Mouse (Mus musculus): ENCODE results near the gene Eno2. TPM values are rescaled to one million over a fixed set of nuclear protein-coding genes. Genes with fewer than 3 reads are reported as not detected.
"Not testable (repeated sequence)": the region's sequence is repeated elsewhere in the genome, so short reads cannot be mapped to it uniquely, and the experiment has no call there.

The Eno2 gene
- 5.3 TPM in 2 replicates for polyA plus RNA-seq (2012; rRNA removed)

GRCm38 (mm10) chr6:124769101-124769765, at the start of gene Eno2:
Eno2 (minus strand) TSS chr6:124769673.
- no peak for DNase-seq (ENCODE audit: low read depth)

- DNase-seq (ENCODE audit: low read depth), result no peak
Measured at GRCm38 (mm10) chr6:124817971-124818370, 48.5 kb upstream of the Eno2 start.

GRCm38 (mm10) chr6:124817563-124817962, 48.1 kb upstream of the Eno2 start:
- DNase-seq (ENCODE audit: low read depth), result no peak

GRCm38 (mm10) chr6:124817125-124817524, 47.7 kb upstream of the Eno2 start:
- DNase-seq (ENCODE audit: low read depth), result no peak

- no peak for DNase-seq (ENCODE audit: low read depth)
Measured at GRCm38 (mm10) chr6:124816611-124817010, 47.1 kb upstream of the Eno2 start.

- no peak for DNase-seq (ENCODE audit: low read depth)
Measured at GRCm38 (mm10) chr6:124814858-124815774, 45.6 kb upstream of the Eno2 start.

GRCm38 (mm10) chr6:124814448-124814847, 45.0 kb upstream of the Eno2 start:
- DNase-seq (ENCODE audit: low read depth), result no peak

- no peak for DNase-seq (ENCODE audit: low read depth)
Measured at GRCm38 (mm10) chr6:124813933-124814332, 44.5 kb upstream of the Eno2 start, which contains the start of gene Tpi1. Tpi1 (minus strand) TSS chr6:124814296.

- no peak for DNase-seq (ENCODE audit: low read depth)
Measured at GRCm38 (mm10) chr6:124813496-124813895, 44.0 kb upstream of the Eno2 start.

- DNase-seq (ENCODE audit: low read depth), result no peak
Measured at GRCm38 (mm10) chr6:124812848-124813247, 43.4 kb upstream of the Eno2 start.

- no peak for DNase-seq (ENCODE audit: low read depth)
Measured at GRCm38 (mm10) chr6:124811701-124812560, 42.5 kb upstream of the Eno2 start.

GRCm38 (mm10) chr6:124811403-124811665, 41.9 kb upstream of the Eno2 start:
- DNase-seq (ENCODE audit: low read depth), result no peak

GRCm38 (mm10) chr6:124810566-124811402, 41.3 kb upstream of the Eno2 start:
- DNase-seq (ENCODE audit: low read depth), result not testable (repeated sequence)

- no peak for DNase-seq (ENCODE audit: low read depth)
Measured at GRCm38 (mm10) chr6:124809775-124810538, 40.5 kb upstream of the Eno2 start.

GRCm38 (mm10) chr6:124809052-124809774, 39.7 kb upstream of the Eno2 start:
- DNase-seq (ENCODE audit: low read depth), result no peak

GRCm38 (mm10) chr6:124808358-124809012, 39.0 kb upstream of the Eno2 start, which contains the start of gene Spsb2:
Spsb2 (plus strand) TSS chr6:124808661.
- DNase-seq (ENCODE audit: low read depth), result no peak

GRCm38 (mm10) chr6:124807986-124808357, 38.5 kb upstream of the Eno2 start:
- DNase-seq (ENCODE audit: low read depth), result no peak

GRCm38 (mm10) chr6:124807366-124807765, 37.9 kb upstream of the Eno2 start:
- no peak for DNase-seq (ENCODE audit: low read depth)

GRCm38 (mm10) chr6:124806446-124807140, 37.1 kb upstream of the Eno2 start:
- no peak for DNase-seq (ENCODE audit: low read depth)

Measured in gonadal fat pad, adult 2 months (tissue).